Mouse (Mus musculus) fat pad, adult 2 months (tissue): ENCODE data around the gene Gc.

Experiments
- DNase-seq: peaks from one replicate; pipeline ENCODE4 v3.0.0-alpha.2; 2011; ENCODE audit warnings: low read depth, low spot score; ENCODE audit errors: extremely low read depth

The Gc gene

GRCm38 (mm10) chr5:89457554-89458062 lies at the start of gene Gc:
Gc (minus strand) TSS chr5:89457898.
- DNase-seq, result no peak

- DNase-seq, result no peak
These were observed 42.5 kb upstream of the Gc start for GRCm38 (mm10) chr5:89500182-89500581.

- no peak for DNase-seq
These were observed 34.9 kb upstream of the Gc start for GRCm38 (mm10) chr5:89492560-89492959.

- no peak for DNase-seq
These were observed 12.8 kb upstream of the Gc start for GRCm38 (mm10) chr5:89470483-89470882.

GRCm38 (mm10) chr5:89467886-89468285 lies 10.2 kb upstream of the Gc start:
- no peak for DNase-seq

- DNase-seq, result no peak
These were observed 9.3 kb upstream of the Gc start for GRCm38 (mm10) chr5:89467045-89467444.

- DNase-seq, result no peak
These were observed 8.6 kb upstream of the Gc start for GRCm38 (mm10) chr5:89466275-89466674.

GRCm38 (mm10) chr5:89461817-89462216 lies 4.1 kb upstream of the Gc start:
- no peak for DNase-seq

GRCm38 (mm10) chr5:89459591-89459990 lies 1.9 kb upstream of the Gc start:
- no peak for DNase-seq

- no peak for DNase-seq
These were observed 1.3 kb upstream of the Gc start for GRCm38 (mm10) chr5:89458987-89459386.

- no peak for DNase-seq
These were observed 2.2 kb downstream of the Gc start for GRCm38 (mm10) chr5:89455526-89455925.

GRCm38 (mm10) chr5:89450798-89451197 lies 6.9 kb downstream of the Gc start:
- DNase-seq, result no peak

GRCm38 (mm10) chr5:89449325-89449724 lies 8.4 kb downstream of the Gc start:
- DNase-seq, result no peak

GRCm38 (mm10) chr5:89447978-89448377 lies 9.7 kb downstream of the Gc start:
- no peak for DNase-seq

GRCm38 (mm10) chr5:89444360-89444759 lies 13.3 kb downstream of the Gc start:
- DNase-seq, result no peak

- DNase-seq, result no peak
These were observed 46.2 kb downstream of the Gc start for GRCm38 (mm10) chr5:89411536-89411935.

- no peak for DNase-seq
These were observed 50.2 kb downstream of the Gc start for GRCm38 (mm10) chr5:89407376-89408082.

GRCm38 (mm10) chr5:89405132-89405531 lies 52.6 kb downstream of the Gc start:
- DNase-seq, result no peak

- DNase-seq, result no peak
These were observed 67.3 kb downstream of the Gc start for GRCm38 (mm10) chr5:89390405-89390804.

GRCm38 (mm10) chr5:89384204-89384603 lies 73.5 kb downstream of the Gc start:
- no peak for DNase-seq

- no peak for DNase-seq
These were observed 76.4 kb downstream of the Gc start for GRCm38 (mm10) chr5:89381340-89381739.

- no peak for DNase-seq
These were observed 87.6 kb downstream of the Gc start for GRCm38 (mm10) chr5:89370140-89370539.
